Mouse (Mus musculus): ENCODE results near the gene Syt16. TPM values are rescaled to one million over a fixed set of nuclear protein-coding genes. Genes with fewer than 3 reads are reported as not detected.

Syt16 gene
- total RNA-seq, 1 experiment from 2014 or later = not detected

DNA sequence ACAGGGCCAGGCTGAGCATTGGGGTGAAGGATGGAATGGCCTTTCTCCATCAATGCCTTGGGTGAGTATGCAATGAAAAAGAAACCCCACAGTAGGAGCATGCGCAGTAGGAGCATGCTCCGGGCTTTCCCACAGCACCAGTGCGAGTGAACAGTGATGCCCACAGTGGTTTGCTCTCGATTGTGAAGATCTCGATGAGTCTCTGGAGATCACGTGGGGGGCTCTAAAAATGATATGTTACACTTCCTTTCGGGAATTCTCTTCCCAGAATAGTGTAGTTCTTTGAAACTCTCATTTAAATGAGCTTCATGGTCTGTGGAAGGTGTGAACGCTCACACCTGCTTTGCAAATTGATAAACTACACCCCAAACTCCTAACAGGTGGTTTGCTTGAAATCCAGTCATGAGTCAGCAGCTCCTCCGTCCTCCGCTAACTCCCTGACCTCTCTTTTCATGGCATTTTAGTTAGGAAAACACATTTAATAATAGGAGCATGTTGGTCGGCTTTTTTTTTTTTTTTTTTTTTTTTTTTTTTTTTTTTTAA, 190.9 kb downstream of the Syt16 start:
- ATAC-seq (replicated peaks; ENCODE audit: insufficient number of reproducible peaks, low FRiP score, low TSS enrichment, poor library complexity, severe bottlenecking) = no peak

DNA sequence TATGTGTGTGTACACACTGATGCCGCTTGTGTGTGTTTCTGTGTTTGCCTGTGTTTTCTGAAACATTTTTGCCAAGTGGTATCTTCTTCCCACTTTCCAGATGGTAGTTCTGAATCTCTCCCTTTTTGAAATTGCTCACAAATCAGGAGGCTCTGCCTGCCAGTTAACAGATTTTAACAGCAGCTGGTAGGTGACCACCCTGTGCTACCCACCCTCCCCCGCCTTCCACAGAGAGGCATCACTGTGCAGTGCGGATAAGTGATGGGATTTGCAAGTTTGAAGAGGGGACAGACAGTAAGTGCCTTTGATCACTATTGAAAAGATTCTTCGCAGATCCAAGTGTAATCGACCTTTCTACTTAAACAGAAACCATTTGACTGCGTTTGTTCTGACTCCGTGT, 191.4 kb downstream of the Syt16 start:
- ATAC-seq (replicated peaks; ENCODE audit: insufficient number of reproducible peaks, low FRiP score, low TSS enrichment, poor library complexity, severe bottlenecking) = no peak

DNA sequence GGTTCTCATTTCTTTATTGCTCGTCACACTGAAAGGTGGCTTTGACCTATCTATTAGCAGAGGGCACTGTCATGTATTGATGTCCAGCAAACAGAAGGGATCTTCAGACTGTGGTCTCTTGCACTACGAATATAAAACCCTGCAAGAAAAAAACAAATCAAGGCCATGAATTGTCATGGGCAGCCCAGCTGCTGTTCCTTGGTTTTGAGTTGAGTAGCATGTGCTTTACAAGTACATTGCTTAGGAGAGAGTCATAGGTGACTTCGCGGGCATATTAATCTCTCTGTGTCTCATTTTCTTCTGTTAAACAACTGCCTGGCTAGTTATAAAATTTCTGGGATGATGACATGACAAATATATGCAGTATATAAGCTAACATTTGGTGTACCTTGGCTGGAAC, 192.4 kb downstream of the Syt16 start:
- no peak for ATAC-seq (replicated peaks; ENCODE audit: insufficient number of reproducible peaks, low FRiP score, low TSS enrichment, poor library complexity, severe bottlenecking)

DNA sequence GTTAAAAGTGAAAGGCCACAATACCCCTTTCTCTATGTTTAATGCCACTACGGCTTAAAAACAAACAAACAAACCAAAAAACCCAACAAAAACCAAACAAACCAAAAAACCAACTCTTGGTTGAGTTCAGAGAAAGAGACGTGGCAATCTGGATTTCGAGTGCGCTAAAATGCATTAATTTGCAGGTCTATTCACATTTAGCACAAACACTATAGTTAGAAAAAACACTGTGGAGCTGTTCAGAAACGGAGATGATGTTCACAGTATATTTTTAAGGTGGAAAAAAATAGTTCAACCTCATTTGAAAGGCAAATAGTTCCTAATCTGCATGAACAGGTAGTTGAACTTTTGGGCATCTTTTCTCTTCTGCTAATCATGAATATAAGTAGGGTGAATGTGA, 192.8 kb downstream of the Syt16 start:
- ATAC-seq (replicated peaks; ENCODE audit: insufficient number of reproducible peaks, low FRiP score, low TSS enrichment, poor library complexity, severe bottlenecking) = no peak

DNA sequence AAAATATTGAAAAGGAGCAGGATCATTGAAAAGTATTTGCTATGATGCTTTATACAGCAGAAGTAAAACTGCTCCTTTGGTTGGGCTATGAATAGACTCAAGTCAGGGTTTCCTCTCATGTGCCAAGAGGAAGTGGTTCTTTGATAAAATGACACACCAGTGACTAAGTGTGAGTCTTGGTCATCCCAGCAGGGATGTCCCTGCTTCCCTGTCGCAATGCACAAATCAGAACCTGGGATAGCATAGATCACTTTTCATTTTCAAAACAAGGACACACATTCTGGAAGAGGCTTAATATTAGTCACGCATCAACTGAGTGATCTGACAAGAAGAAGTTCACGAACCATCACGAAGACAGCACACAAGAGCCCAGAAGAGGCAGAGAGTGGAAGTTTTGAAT, 195.1 kb downstream of the Syt16 start:
- ATAC-seq (replicated peaks; ENCODE audit: insufficient number of reproducible peaks, low FRiP score, low TSS enrichment, poor library complexity, severe bottlenecking) = no peak

DNA sequence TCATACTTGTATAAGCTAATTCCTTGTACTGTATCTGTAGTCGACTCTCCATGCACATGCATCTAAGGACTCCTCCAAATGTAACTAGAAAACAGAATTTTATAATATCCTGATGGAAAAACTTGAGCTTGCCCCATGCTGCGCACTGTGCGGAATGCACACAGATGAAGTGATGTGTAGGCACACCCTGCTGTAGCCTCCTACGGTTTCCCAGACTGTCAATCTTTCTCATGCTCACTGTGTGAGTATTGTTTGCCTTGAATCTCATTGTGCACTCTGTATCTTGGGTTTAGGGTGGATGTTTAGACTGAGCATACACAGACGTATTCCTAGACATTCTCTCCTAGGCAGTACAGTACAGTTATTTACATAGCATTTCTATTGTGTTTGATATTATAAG, 203.9 kb downstream of the Syt16 start:
- ATAC-seq (replicated peaks; ENCODE audit: insufficient number of reproducible peaks, low FRiP score, low TSS enrichment, poor library complexity, severe bottlenecking) = no peak

DNA sequence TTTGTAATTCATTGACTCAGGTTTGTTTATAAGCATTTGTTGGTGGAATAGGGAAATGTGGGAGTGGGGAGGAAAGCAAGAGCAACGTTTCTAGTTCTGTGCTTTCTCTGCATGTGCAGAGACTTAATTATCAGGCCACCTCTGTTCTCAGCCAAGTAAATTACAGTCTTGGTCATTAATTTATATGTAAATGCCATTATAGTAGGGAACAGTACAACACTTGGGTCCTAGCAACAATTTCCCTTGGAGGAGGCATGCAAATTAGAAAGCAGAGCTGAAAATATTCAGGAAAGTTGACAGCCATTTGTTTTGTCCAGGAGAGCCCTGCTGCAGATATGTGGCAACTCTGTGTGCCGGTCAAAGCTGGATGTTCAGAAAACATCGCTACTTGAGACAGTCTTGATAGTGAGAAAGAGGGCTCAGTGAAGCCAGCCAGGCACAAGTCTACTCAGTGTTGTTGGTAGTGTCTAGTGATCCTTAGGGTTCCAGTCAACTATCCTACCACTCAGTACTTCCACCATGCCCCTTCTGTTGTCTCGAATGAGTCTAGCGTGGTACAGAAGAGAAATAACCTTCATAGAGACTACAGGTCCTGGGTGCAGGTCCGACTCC, 205.1 kb downstream of the Syt16 start:
- ATAC-seq (replicated peaks; ENCODE audit: insufficient number of reproducible peaks, low FRiP score, low TSS enrichment, poor library complexity, severe bottlenecking) = no peak

DNA sequence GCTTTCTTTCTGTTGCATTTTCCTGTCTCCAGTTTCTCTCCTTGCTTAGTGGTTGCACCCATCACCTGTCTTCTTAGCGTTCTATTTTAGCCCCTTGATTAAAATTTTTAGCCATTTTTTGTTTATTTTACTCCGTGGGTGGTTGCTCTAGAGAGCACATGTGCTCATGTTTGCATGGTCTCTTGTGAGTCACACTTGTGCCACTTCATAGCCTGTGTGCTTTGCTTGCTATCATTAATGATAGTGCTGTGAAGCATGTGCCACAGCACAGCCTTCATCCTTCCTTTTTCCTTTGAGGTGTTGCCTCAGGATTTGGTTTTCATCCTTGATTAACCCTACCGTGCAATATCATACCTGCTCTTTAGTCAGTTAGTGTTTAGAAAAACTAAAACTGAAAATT, 214.7 kb downstream of the Syt16 start:
- ATAC-seq (replicated peaks; ENCODE audit: insufficient number of reproducible peaks, low FRiP score, low TSS enrichment, poor library complexity, severe bottlenecking) = no peak

DNA sequence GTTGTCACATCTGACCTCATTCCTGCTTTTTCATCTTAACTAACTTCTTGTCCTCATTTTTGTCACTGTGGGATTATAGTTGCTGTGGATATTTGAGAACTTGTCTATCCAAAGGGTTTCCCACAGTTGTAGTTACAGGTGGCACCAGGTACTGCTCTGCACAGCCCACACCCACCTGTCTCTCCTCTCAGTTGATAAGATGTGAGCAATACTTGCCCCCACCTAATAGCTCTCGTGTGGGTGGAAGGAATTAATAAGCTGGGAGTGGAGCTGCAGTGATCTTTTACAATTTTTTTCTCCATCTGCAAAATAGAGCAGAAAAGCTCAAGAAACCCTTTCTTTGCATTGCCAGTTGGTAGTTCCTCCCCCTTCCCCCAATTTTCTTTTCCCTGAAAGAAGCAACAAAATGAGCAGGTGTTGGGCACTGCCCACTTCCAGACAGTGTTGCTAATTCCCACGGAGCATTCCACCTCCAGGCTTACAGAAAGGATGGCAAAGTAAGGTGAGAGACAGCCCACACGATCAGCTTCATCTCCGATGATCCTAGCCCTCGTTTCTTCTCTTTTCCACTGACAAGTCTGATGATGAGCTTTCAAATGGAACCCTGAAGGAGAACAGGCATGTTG, 218.8 kb downstream of the Syt16 start:
- ATAC-seq (replicated peaks; ENCODE audit: insufficient number of reproducible peaks, low FRiP score, low TSS enrichment, poor library complexity, severe bottlenecking) = no peak

DNA sequence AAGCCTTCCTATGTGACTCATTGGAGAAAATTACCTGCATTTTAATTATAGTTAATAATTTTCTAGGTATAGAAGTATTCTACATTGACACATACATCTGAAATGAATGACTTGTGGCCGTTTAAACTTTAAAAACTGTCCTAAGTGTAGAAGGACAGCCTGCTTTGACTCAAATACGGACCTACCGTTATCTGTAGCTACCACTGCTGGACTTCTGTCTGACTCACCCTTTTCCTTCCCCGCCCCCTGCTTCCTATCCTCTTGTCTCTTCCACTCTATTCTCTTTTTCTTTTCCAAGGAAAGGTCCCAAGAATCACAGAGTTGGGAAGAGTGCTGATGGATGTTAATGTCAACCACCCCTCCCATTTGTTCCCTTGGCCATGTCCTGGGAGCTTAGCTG, 222.4 kb downstream of the Syt16 start:
- no peak for ATAC-seq (replicated peaks; ENCODE audit: insufficient number of reproducible peaks, low FRiP score, low TSS enrichment, poor library complexity, severe bottlenecking)

DNA sequence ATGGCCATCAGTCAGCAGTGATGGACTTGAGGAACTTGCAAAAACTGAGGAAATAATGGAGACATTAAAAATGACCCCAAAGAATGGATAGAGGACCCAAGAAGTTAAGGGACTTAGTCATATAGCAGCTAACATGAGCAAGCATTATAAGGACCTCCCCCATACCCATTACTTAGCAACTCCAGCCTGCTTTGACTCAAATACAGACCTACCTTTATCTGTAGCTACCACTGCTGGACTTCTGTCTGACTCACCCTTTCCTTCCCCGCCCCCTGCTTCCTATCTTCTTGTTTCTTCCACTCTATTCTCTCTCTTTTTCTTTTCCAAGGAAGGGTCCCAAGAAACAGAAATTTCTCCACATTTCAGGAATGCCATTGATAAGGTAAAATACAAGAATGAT, 223.2 kb downstream of the Syt16 start:
- no peak for ATAC-seq (replicated peaks; ENCODE audit: insufficient number of reproducible peaks, low FRiP score, low TSS enrichment, poor library complexity, severe bottlenecking)

DNA sequence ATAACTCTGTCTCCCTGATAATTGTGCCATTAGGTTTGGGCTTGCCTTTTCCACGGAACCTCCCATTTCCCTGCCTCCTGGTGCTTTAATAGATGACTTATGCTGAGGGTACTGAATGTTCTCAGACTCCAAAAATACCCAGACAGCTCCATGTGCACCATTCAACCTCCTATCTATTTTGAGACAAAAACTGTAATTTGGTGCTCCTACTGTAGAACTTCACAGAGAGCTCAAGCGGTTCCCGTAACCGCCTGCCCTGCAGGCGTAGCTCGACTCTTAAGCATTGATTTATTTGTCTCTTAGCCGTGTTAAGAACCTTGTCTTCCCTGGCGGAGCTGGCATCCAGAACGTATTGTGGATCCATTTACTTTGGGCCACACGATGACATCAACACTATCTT, 233.3 kb downstream of the Syt16 start:
- no peak for ATAC-seq (replicated peaks; ENCODE audit: insufficient number of reproducible peaks, low FRiP score, low TSS enrichment, poor library complexity, severe bottlenecking)

DNA sequence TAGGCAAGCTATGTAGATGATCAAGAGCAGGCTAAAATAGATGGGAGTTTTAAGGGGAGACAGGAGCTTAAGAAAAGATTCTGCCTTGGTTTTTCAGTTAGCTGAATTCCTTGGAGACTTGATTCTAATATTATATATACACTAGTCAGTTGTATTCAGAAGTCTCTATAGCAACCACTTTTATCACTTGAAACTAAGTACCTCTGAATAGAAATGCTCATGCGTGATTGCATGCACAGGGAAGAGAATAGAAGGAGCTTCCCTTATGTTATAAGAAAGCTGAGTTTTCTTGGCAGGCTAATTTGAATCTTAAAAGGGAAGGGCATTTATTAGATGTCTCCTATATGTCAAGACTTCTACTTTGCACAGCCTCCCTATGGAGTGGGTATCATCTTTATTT, 235.4 kb downstream of the Syt16 start:
- ATAC-seq (replicated peaks; ENCODE audit: insufficient number of reproducible peaks, low FRiP score, low TSS enrichment, poor library complexity, severe bottlenecking) = no peak

DNA sequence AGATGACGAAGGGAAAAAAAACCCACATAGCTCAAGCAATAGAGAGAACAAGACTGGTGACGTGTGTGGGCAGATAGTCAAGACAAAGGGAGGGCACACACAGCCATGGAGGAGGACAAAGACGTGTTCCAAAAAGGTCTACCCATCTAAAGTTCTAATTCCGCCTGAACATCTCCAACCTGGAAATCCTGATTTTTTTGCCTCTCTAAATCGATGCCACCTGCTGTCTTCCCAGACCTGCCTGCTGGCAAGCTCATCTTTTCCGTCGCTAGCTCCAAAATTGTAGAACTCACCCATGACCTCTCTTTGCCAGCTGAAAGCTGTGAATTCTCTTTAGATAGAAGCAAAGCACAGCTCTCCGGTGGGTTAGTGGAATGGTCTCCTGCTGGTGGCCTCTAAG, 238.7 kb downstream of the Syt16 start:
- no peak for ATAC-seq (replicated peaks; ENCODE audit: insufficient number of reproducible peaks, low FRiP score, low TSS enrichment, poor library complexity, severe bottlenecking)

DNA sequence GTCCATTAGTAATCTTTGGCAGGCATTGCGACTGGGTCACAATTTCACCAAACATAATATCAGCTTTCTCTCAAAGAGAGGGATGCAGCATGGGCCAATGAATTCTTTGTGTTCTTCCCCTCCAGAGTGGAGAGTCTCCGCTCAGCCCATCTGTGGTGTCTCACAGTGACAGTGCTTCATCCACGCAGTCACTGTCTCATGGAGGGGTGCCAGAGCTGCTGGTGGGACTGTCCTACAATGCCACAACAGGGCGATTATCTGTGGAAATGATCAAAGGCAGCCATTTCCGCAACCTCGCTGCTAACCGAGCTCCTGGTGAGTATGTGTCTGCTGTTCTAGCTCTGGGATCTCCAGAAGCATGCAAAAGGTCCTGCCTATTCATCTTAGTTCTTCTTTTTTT, 240.6 kb downstream of the Syt16 start:
- no peak for ATAC-seq (replicated peaks; ENCODE audit: insufficient number of reproducible peaks, low FRiP score, low TSS enrichment, poor library complexity, severe bottlenecking)

DNA sequence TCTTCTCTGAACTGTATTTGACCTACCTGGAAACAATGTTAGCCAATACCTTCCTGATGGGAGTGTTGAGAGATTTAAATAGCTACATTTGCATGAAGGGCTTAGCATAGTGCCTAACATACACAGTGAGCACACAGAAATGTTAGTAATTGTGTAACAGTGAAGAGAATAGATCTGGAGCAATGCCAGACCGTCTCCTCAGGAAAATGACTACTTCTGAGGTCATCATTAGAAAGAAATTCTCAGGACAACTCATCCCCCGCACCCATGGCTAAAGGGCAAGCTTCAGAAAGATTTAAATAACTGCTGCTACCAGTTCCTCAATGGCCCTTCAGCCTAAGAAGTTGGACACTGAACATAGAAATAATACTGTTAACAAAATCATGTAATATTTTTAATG, 241.3 kb downstream of the Syt16 start:
- ATAC-seq (replicated peaks; ENCODE audit: insufficient number of reproducible peaks, low FRiP score, low TSS enrichment, poor library complexity, severe bottlenecking) = no peak

DNA sequence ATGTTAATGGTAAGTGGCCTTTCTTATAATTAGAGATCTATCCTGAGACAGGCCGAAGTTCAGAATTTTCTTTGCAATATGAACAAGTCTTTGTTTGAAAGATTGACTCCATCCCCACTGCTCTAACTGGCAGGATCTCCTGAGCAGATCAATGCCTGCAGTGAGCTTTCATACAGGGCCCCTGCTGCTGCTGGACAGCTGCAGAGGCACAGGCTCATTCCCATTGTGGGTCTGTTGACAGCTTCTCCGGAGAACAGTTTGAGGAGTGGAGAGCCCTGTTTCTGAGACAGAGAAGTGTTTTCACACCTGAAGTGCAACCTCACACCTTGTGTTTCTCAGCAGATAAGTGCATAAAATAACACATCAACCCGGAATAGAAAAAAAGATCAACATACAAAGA, 267.4 kb downstream of the Syt16 start:
- ATAC-seq (replicated peaks; ENCODE audit: insufficient number of reproducible peaks, low FRiP score, low TSS enrichment, poor library complexity, severe bottlenecking) = no peak

DNA sequence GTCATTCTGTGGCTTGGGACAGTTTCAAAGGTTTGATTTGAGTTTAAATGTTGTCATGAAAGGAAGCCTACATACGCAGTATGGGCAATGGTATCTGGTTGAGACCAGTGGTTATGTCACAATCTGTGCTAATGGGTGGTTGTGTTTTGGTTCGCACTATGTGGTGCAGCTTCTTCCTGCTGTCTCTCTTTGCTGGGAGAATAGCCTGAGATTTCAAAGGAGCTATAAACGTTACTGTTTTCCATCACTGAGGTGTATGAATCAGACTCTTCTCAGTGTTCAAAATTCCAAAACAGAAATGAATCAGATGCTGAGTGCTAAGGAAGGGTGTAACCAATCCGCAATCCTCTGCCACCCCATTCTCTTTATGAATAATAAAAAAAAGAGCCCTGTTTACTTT, 269.6 kb downstream of the Syt16 start:
- ATAC-seq (replicated peaks; ENCODE audit: insufficient number of reproducible peaks, low FRiP score, low TSS enrichment, poor library complexity, severe bottlenecking) = no peak

DNA sequence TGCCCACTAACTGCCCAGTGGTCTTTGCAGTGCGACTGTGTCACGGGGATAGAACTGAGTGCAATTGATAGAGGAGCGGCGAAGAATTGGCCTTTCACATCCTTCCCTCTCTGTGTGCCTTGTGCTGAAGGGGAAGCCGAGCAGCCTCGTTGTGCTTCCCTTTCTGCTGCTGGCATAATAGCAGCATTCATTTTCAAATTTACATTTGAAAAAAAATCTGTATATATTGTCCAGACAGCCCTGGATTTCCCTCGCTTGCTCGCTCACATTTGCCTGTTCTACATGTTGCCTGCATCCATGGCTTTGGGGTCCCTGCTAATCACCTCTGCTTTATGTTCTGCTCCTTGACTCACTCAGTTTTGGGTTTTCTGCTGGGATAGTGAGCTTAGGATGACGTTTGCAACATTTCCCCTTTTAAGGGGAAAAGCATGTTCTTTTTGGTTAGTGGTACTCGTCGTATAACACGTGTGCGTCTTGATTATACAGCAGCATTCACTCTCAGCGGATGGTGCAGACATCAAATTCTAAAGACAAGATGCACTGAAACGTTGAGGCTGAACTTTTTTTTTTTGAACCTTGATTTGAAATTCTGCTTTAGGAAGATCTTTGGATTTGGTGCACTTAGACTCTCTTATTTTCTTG, 271.3 kb downstream of the Syt16 start:
- no peak for ATAC-seq (replicated peaks; ENCODE audit: insufficient number of reproducible peaks, low FRiP score, low TSS enrichment, poor library complexity, severe bottlenecking)

DNA sequence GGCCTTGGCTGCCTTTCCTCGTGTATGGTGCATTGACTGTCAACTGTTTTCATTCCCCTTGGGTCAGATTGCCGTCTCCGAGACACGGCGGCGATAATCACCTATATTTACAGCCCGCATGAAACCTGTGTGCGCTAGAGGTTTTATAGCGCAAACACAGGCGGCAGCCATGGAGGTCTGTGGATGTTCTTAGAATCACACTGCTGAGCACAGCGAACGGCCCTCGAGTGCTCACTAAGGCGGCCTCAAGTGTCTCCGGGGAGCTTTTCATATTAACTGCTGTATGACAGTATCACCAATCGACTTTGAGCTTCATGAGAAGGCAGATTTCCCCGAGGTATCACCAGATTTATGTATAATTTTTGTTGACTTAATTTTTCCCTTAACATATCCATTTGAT, 275.1 kb downstream of the Syt16 start:
- no peak for ATAC-seq (replicated peaks; ENCODE audit: insufficient number of reproducible peaks, low FRiP score, low TSS enrichment, poor library complexity, severe bottlenecking)

Data from monocyte, adult 5-6 weeks (primary cell).